Mouse (Mus musculus) midbrain, embryonic 14.5 days (tissue): Measurements from ENCODE around the gene Usp29. TPM values are rescaled to one million over a fixed set of nuclear protein-coding genes. Genes with fewer than 3 reads are reported as not detected.

ENCODE experiments used
- ATAC-seq: fragments of 200-750 bp; cut with Nextera tagmentation; 2 replicates; pipeline ENCODE4 v1.8.0; 2017; ENCODE audit warnings: moderate number of reproducible peaks, moderate library complexity; ENCODE audit not compliant: low FRiP score, low TSS enrichment
- DNase-seq: peaks from one replicate; pipeline ENCODE4 v3.0.0-alpha.2; 2015
- H3K27ac ChIP-seq: fragments of 300-500 bp; sonication (generic); replicated peaks from 2 replicates; pipeline ENCODE4 v1.5.1; 2014; ENCODE audit warnings: mild to moderate bottlenecking, low read depth, low read length, moderate library complexity
- H3K27me3 ChIP-seq: fragments of 300-500 bp; sonication (generic); 2 replicates; pipeline ENCODE4 v1.6.1; 2014; ENCODE audit warnings: low read length, control low read depth, mixed read lengths; ENCODE audit not compliant: control insufficient read depth, insufficient read depth
- H3K36me3 ChIP-seq: fragments of 300-500 bp; sonication (generic); 2 replicates; pipeline ENCODE4 v1.6.1; 2014; ENCODE audit warnings: low read length, control low read depth; ENCODE audit not compliant: control insufficient read depth, insufficient read depth
- H3K4me1 ChIP-seq: fragments of 300-500 bp; sonication (generic); 2 replicates; pipeline ENCODE4 v1.6.1; 2014; ENCODE audit warnings: mild to moderate bottlenecking, antibody characterized with exemption, low read length, control low read depth; ENCODE audit not compliant: control insufficient read depth, insufficient read depth
- H3K4me2 ChIP-seq: fragments of 300-500 bp; sonication (generic); 2 replicates; pipeline ENCODE4 v1.6.1; 2014; ENCODE audit warnings: mild to moderate bottlenecking, low read length, moderate library complexity
- H3K4me3 ChIP-seq: fragments of 300-500 bp; sonication (generic); replicated peaks from 2 replicates; pipeline ENCODE4 v1.5.1; 2014; ENCODE audit warnings: low read depth, low read length
- H3K9ac ChIP-seq: fragments of 300-500 bp; sonication (generic); replicated peaks from 2 replicates; pipeline ENCODE4 v1.6.1; 2014; ENCODE audit warnings: mild to moderate bottlenecking, low read length, moderate library complexity
- H3K9me3 ChIP-seq: fragments of 300-500 bp; sonication (generic); 2 replicates; pipeline ENCODE4 v1.6.1; 2016; ENCODE audit warnings: low read length, control low read depth, mixed read lengths; ENCODE audit not compliant: control insufficient read depth
- WGBS: fragments of 180-500 bp; shearing (Covaris S2); extraction: QIAGEN DNeasy Blood & Tissue Kit; methylation state at CpG from one replicate; pipeline ENCODE4 v1.1.7; 2014; 5-methylcytosine and 5-hydroxymethylcytosine counted together
- polyA plus RNA-seq: library from polyadenylated mRNA; unstranded; fragments of >200 nt; fragmentation: Nextera tagmentation; extraction: Ambion mirVana; gene quantifications from 2 replicates; pipeline ENCODE4 v1.2.1, GENCODE M21; 2014

Usp29 gene
- polyA plus RNA-seq, 1 experiment from 2014 or later = 31.6 TPM

- Histone ChIP-seq H3K9ac (no peak overlapping the region), H3K4me2 (no peak overlapping the region), H3K4me1 (no peaks in the 10 kb centered on the region), H3K4me3 (no peak overlapping the region), H3K27me3 (no peaks in the 10 kb centered on the region), H3K36me3 (no peaks in the 10 kb centered on the region), H3K9me3 (no peaks in the 10 kb centered on the region), H3K27ac (no peak overlapping the region)
- no peak for DNase-seq
- ATAC-seq = no peak
- 89% methylated on average over 8 of the region's 8 CpGs for WGBS
Measured at GRCm38 (mm10) chr7:6903489-6903888, 173.1 kb downstream of the Usp29 start.

- ATAC-seq (no peak), DNase-seq (no peak)
- no peak overlapping the region for H3K9ac ChIP-seq
- H3K27me3 ChIP-seq = no peaks in the 10 kb centered on the region
- H3K4me3 ChIP-seq = no peak overlapping the region
- no peaks in the 10 kb centered on the region for H3K9me3 ChIP-seq
- WGBS = 85% methylated on average over 7 of the region's 7 CpGs
- H3K4me1 ChIP-seq = peaks cover 28% of the 10 kb centered on the region
- no peak overlapping the region for H3K27ac ChIP-seq
- H3K36me3 ChIP-seq = no peaks in the 10 kb centered on the region
- no peak overlapping the region for H3K4me2 ChIP-seq
Measured at GRCm38 (mm10) chr7:6910527-6910926, 180.1 kb downstream of the Usp29 start.

GRCm38 (mm10) chr7:6911731-6912130, 181.4 kb downstream of the Usp29 start:
- WGBS = 81% methylated on average over 5 of the region's 5 CpGs
- no peak for ATAC-seq

GRCm38 (mm10) chr7:6913439-6914380, 183.3 kb downstream of the Usp29 start:
- Histone ChIP-seq H3K36me3 (no peaks in the 10 kb centered on the region), H3K27ac (peak overlapping the region; percentile 83), H3K9ac (peak overlapping the region; percentile 43), H3K4me3 (peak overlapping the region; percentile 28), H3K4me2 (peak overlapping the region; percentile 63), H3K9me3 (no peaks in the 10 kb centered on the region), H3K27me3 (no peaks in the 10 kb centered on the region), H3K4me1 (peaks cover 28% of the 10 kb centered on the region)
- WGBS = 8% methylated on average over 30 of the region's 30 CpGs
- ATAC-seq = peak; percentile 48; the same call in 1 of the 2 replicates
- DNase-seq = peak; percentile 74

More at GRCm38 (mm10) chr7:6911731-6912130, 181.4 kb downstream of the Usp29 start:
- Histone ChIP-seq H3K36me3 (no peaks in the 10 kb centered on the region), H3K4me1 (peaks cover 28% of the 10 kb centered on the region), H3K9me3 (no peaks in the 10 kb centered on the region), H3K4me3 (no peak overlapping the region), H3K27me3 (no peaks in the 10 kb centered on the region), H3K9ac (no peak overlapping the region), H3K27ac (no peak overlapping the region), H3K4me2 (no peak overlapping the region)
- DNase-seq = no peak

GRCm38 (mm10) chr7:6917126-6917525, 186.7 kb downstream of the Usp29 start:
- ATAC-seq (no peak), DNase-seq (no peak)
- no peak overlapping the region for H3K4me3 ChIP-seq
- H3K4me2 ChIP-seq = no peak overlapping the region
- H3K27me3 ChIP-seq = no peaks in the 10 kb centered on the region
- no peaks in the 10 kb centered on the region for H3K36me3 ChIP-seq
- peaks cover 40% of the 10 kb centered on the region for H3K4me1 ChIP-seq
- WGBS = 66% methylated on average over 5 of the region's 5 CpGs
- no peak overlapping the region for H3K9ac ChIP-seq
- no peaks in the 10 kb centered on the region for H3K9me3 ChIP-seq
- H3K27ac ChIP-seq = no peak overlapping the region

GRCm38 (mm10) chr7:6918267-6918666, 187.9 kb downstream of the Usp29 start:
- H3K27ac ChIP-seq = peak overlapping the region; percentile 47; the same call in 1 of the 2 replicates
- no peaks in the 10 kb centered on the region for H3K27me3 ChIP-seq
- 11% methylated on average over 10 of the region's 10 CpGs for WGBS

GRCm38 (mm10) chr7:6919131-6919870, 188.9 kb downstream of the Usp29 start:
- Histone ChIP-seq H3K9ac (no peak overlapping the region), H3K36me3 (no peaks in the 10 kb centered on the region), H3K4me1 (peaks cover 22% of the 10 kb centered on the region), H3K4me2 (no peak overlapping the region), H3K9me3 (no peaks in the 10 kb centered on the region), H3K27me3 (no peaks in the 10 kb centered on the region), H3K4me3 (no peak overlapping the region), H3K27ac (peak overlapping the region; percentile 74)
- ATAC-seq = peak; percentile 46
- 92% methylated on average over 1 of the region's 1 CpGs for WGBS
- peak; percentile 53 for DNase-seq

More at GRCm38 (mm10) chr7:6918267-6918666, 187.9 kb downstream of the Usp29 start:
- H3K9ac ChIP-seq = no peak overlapping the region
- no peaks in the 10 kb centered on the region for H3K9me3 ChIP-seq
- H3K4me1 ChIP-seq = peaks cover 33% of the 10 kb centered on the region
- peak; percentile 63 for ATAC-seq
- no peak overlapping the region for H3K4me3 ChIP-seq
- no peaks in the 10 kb centered on the region for H3K36me3 ChIP-seq
- DNase-seq = peak; percentile 96
- H3K4me2 ChIP-seq = no peak overlapping the region

- no peak overlapping the region for H3K4me3 ChIP-seq
- H3K4me1 ChIP-seq = peaks cover 18% of the 10 kb centered on the region
- WGBS = 62% methylated on average over 3 of the region's 3 CpGs
- H3K9ac ChIP-seq = no peak overlapping the region
- no peaks in the 10 kb centered on the region for H3K27me3 ChIP-seq
- H3K4me2 ChIP-seq = no peak overlapping the region
- no peaks in the 10 kb centered on the region for H3K36me3 ChIP-seq
- ATAC-seq = peak; percentile 47; the same call in 1 of the 2 replicates
- peak overlapping the region; percentile 3; the same call in 1 of the 2 replicates for H3K27ac ChIP-seq
- no peaks in the 10 kb centered on the region for H3K9me3 ChIP-seq
- peak; percentile 76 for DNase-seq
Measured at GRCm38 (mm10) chr7:6923515-6923914, 193.1 kb downstream of the Usp29 start.
